8 mouse cellular contexts compared by ENCODE assay signal in genomic region chr4:149675378-149676261, GRCm38 (mm10). TPM values are rescaled to one million over a fixed set of nuclear protein-coding genes. Genes with fewer than 3 reads are reported as not detected.
DNase-seq lines count a peak whose midpoint lies in the region; ATAC-seq and TF ChIP-seq lines count a peak whose summit lies in the region.

No protein-coding gene starts in this region.

- H3K4me3 ChIP-seq in hindbrain, postnatal 0 days (ENCODE audit: low read length): peak overlapping the region; percentile 46
- H3K4me3 ChIP-seq in megakaryocyte, embryonic 14.5 days (replicated peaks): peak overlapping the region; percentile 85

- DNase-seq in adrenal gland, adult 2 months: peak; percentile 92
- DNase-seq in embryo, embryonic 10 days (ENCODE audit: low spot score): peak; percentile 89
- DNase-seq in gastrocnemius, postnatal 14 days: peak; percentile 87
- DNase-seq in hindbrain, postnatal 0 days (ENCODE audit: low spot score): peak; percentile 79
- peak; percentile 41 to 68 for DNase-seq in left cerebral cortex, postnatal 14 days (ENCODE audit: low spot score in 2 of 2)
- DNase-seq in right cerebral cortex, adult 2 months (ENCODE audit: low spot score in 2 of 2): peak; percentile 72 to 73
- no peak for DNase-seq in thymus, adult 18-20 months

- no peak for TF ChIP-seq CTCF in hindbrain, postnatal 0 days (IDR thresholded peaks at IDR 0.05; ENCODE audit: low read depth)

- WGBS in hindbrain, postnatal 0 days: 3% methylated on average over 53 of the region's 60 CpGs

- H3K27ac ChIP-seq in hindbrain, postnatal 0 days: peak overlapping the region; percentile 73

- H3K9me3 ChIP-seq in hindbrain, postnatal 0 days (ENCODE audit: low read length): no peaks in the 10 kb centered on the region
- H3K9me3 ChIP-seq in megakaryocyte, embryonic 14.5 days: peaks cover 11% of the 10 kb centered on the region

- H3K36me3 ChIP-seq in hindbrain, postnatal 0 days (ENCODE audit: insufficient read depth, low read length): no peaks in the 10 kb centered on the region
- peaks cover 85% of the 10 kb centered on the region for H3K36me3 ChIP-seq in megakaryocyte, embryonic 14.5 days (replicated peaks; ENCODE audit: low read length)

- H3K4me1 ChIP-seq in hindbrain, postnatal 0 days (ENCODE audit: insufficient read depth, low read length): no peaks in the 10 kb centered on the region
- H3K4me1 ChIP-seq in megakaryocyte, embryonic 14.5 days: peaks cover 47% of the 10 kb centered on the region

- H3K4me2 ChIP-seq in hindbrain, postnatal 0 days (ENCODE audit: low read depth, low read length): peak overlapping the region; percentile 58

- intact Hi-C loops in gastrocnemius, postnatal 14 days (cut with DNase I; ENCODE audit: low total_unique reads): no loop called here
- intact Hi-C loops in left cerebral cortex, postnatal 14 days (cut with DNase I): no loop called here

- H3K9ac ChIP-seq in hindbrain, postnatal 0 days (replicated peaks; ENCODE audit: low read length): peak overlapping the region; percentile 56

- no peaks in the 10 kb centered on the region for H3K27me3 ChIP-seq in hindbrain, postnatal 0 days (ENCODE audit: insufficient read depth, low read length)
- H3K27me3 ChIP-seq in megakaryocyte, embryonic 14.5 days (replicated peaks): no peaks in the 10 kb centered on the region

- ATAC-seq in hindbrain, postnatal 0 days: peak; percentile 89

RNA-seq across cellular contexts. Expression of gene Pik3cd, which starts 26.8 kb away (rescaled TPM):
- total RNA-seq in adrenal gland, adult 2 months (2021): 1 to 10 TPM; 6.1 to 6.2 TPM
- 4.2 and 5.0 TPM in 2 replicates for polyA plus RNA-seq in adrenal gland, adult 2 months (2012; rRNA removed)
- total RNA-seq in gastrocnemius, postnatal 14 days (2021): 10 to 100 TPM; 10.1 to 12.6 TPM
- 17.4 and 20.8 TPM in 2 replicates for total RNA-seq in hindbrain, postnatal 0 days (2014; rRNA removed)
- 9.2 and 10.1 TPM in 2 replicates for polyA plus RNA-seq in hindbrain, postnatal 0 days (2015; fragmentation: Nextera tagmentation; extraction: Ambion mirVana)
- 10 to 100 TPM; 21.2 to 25.0 TPM for total RNA-seq in left cerebral cortex, postnatal 14 days (2021)
- polyA plus RNA-seq in megakaryocyte, embryonic 14.5 days (2012; ENCODE audit: insufficient read depth, low replicate concordance): 40.4 and 46.2 TPM in 2 replicates

Comparison
In these comparisons a context has a peak if more than half of its experiments do, and no peak if none do; other contexts are left out.
1. DNase-seq: peak in adrenal gland, adult 2 months (single experiment), embryo, embryonic 10 days (single experiment), gastrocnemius, postnatal 14 days (single experiment), hindbrain, postnatal 0 days (single experiment), left cerebral cortex, postnatal 14 days (2 of 2) and right cerebral cortex, adult 2 months (2 of 2); none in thymus, adult 18-20 months (0 of 2).